Mouse (Mus musculus) C2C12 (cell line): ENCODE measurements around the gene Cpne2. TPM values are rescaled to one million over a fixed set of nuclear protein-coding genes. Genes with fewer than 3 reads are reported as not detected.

ENCODE experiments used
- H3K27me3 ChIP-seq: one replicate; pipeline ENCODE4 v1.6.1; 2011; ENCODE audit not compliant: control insufficient read depth, insufficient read depth, insufficient read length
- H3K36me3 ChIP-seq: one replicate; pipeline ENCODE4 v1.6.1; 2011; ENCODE audit not compliant: control insufficient read depth, insufficient read depth
- H3K4me3 ChIP-seq: one replicate; pipeline ENCODE4 v1.5.1; 2011; ENCODE audit warnings: mild to moderate bottlenecking, control low read depth; ENCODE audit not compliant: poor library complexity, insufficient read depth, severe bottlenecking
- H3K79me2 ChIP-seq: one replicate; pipeline ENCODE4 v1.6.1; 2011; ENCODE audit not compliant: control insufficient read depth, insufficient read depth
- H3K79me3 ChIP-seq: one replicate; pipeline ENCODE4 v1.6.1; 2011; ENCODE audit warnings: low read depth, control low read depth
- H3ac ChIP-seq: one replicate; pipeline ENCODE3; 2011; ENCODE audit warnings: low read depth; ENCODE audit not compliant: control insufficient read depth, insufficient read length
- CEBPB ChIP-seq: IDR thresholded peaks from one replicate; pipeline ENCODE4 v1.6.1; 2011; ENCODE audit warnings: low read depth, mild to moderate bottlenecking, control low read depth, moderate library complexity
- CTCF ChIP-seq: IDR thresholded peaks from one replicate; pipeline ENCODE4 v1.5.1; 2011; ENCODE audit not compliant: control insufficient read depth, insufficient read depth, insufficient read length
- FOSL1 ChIP-seq: IDR thresholded peaks from one replicate; pipeline ENCODE4 v1.8.0; 2011; ENCODE audit warnings: mild to moderate bottlenecking, low read length; ENCODE audit not compliant: poor library complexity, insufficient read depth, severe bottlenecking
- MAX ChIP-seq: IDR thresholded peaks from one replicate; pipeline ENCODE4 v1.6.1; 2011; ENCODE audit warnings: mild to moderate bottlenecking, control low read depth
- MYOD1 ChIP-seq: IDR thresholded peaks from one replicate; pipeline ENCODE4 v1.6.1; 2011; ENCODE audit warnings: low read depth; ENCODE audit not compliant: control insufficient read depth, insufficient read length
- MYOG ChIP-seq: IDR thresholded peaks from one replicate; pipeline ENCODE4 v1.6.1; 2011; ENCODE audit not compliant: control insufficient read depth, insufficient read length; ENCODE audit errors: extremely low read depth
- USF1 ChIP-seq: IDR thresholded peaks from one replicate; pipeline ENCODE4 v1.6.1; 2011; ENCODE audit warnings: low read depth, mild to moderate bottlenecking, control low read depth, moderate library complexity
- polyA plus RNA-seq: library from polyadenylated mRNA; unstranded; fragments of >200 nt; fragmentation: generic; extraction: Trizol; gene quantifications from one replicate; pipeline ENCODE4 v1.2.1, GENCODE M21; 2012; ENCODE audit warnings: missing spikeins

Gene Cpne2
- polyA plus RNA-seq, 1 experiment: 59.9 TPM

GRCm38 (mm10) chr8:94529875-94530274, 2.9 kb upstream of the Cpne2 start:
- H3K79me3 ChIP-seq: peaks cover 6% of the 10 kb centered on the region
- no peaks in the 10 kb centered on the region for H3K36me3 ChIP-seq
- no peak overlapping the region for H3K4me3 ChIP-seq
- H3K79me2 ChIP-seq: peaks cover 17% of the 10 kb centered on the region
- H3ac ChIP-seq: no peak overlapping the region
- TF ChIP-seq USF1 (no peak), MYOD1 (no peak)
- H3K27me3 ChIP-seq: peaks cover 4% of the 10 kb centered on the region

- H3K27me3 ChIP-seq: peaks cover 3% of the 10 kb centered on the region
- H3K79me2 ChIP-seq: peaks cover 25% of the 10 kb centered on the region
- H3ac ChIP-seq: no peak overlapping the region
- TF ChIP-seq CTCF: no peak
- TF ChIP-seq MAX: no peak
- TF ChIP-seq USF1: no peak
- no peak for TF ChIP-seq FOSL1
- no peak for TF ChIP-seq CEBPB
- no peak for TF ChIP-seq MYOG
- H3K36me3 ChIP-seq: no peaks in the 10 kb centered on the region
- H3K4me3 ChIP-seq: no peak overlapping the region
- peaks cover 6% of the 10 kb centered on the region for H3K79me3 ChIP-seq
Measured at GRCm38 (mm10) chr8:94530643-94531042, 2.1 kb upstream of the Cpne2 start.

GRCm38 (mm10) chr8:94532000-94532399, 790 bp upstream of the Cpne2 start:
- TF ChIP-seq CTCF (no peak), MYOG (no peak), USF1 (no peak), CEBPB (no peak), MYOD1 (no peak), MAX (no peak), FOSL1 (no peak)
- H3K79me2 ChIP-seq: peaks cover 37% of the 10 kb centered on the region
- H3K4me3 ChIP-seq: peak overlapping the region; percentile 42
- H3K36me3 ChIP-seq: no peaks in the 10 kb centered on the region
- H3K79me3 ChIP-seq: peaks cover 8% of the 10 kb centered on the region
- peak overlapping the region; percentile 5 for H3ac ChIP-seq
- no peaks in the 10 kb centered on the region for H3K27me3 ChIP-seq

GRCm38 (mm10) chr8:94532525-94532872, 291 bp upstream of the Cpne2 start:
- Histone ChIP-seq H3K79me3 (peaks cover 8% of the 10 kb centered on the region), H3ac (peak overlapping the region; percentile 86), H3K27me3 (no peaks in the 10 kb centered on the region), H3K36me3 (no peaks in the 10 kb centered on the region), H3K4me3 (peak overlapping the region; percentile 42), H3K79me2 (peaks cover 37% of the 10 kb centered on the region)
- TF ChIP-seq MYOD1 (no peak), CEBPB (no peak), CTCF (no peak), USF1 (no peak), MAX (no peak), MYOG (no peak), FOSL1 (no peak)

- Histone ChIP-seq H3K4me3 (no peak overlapping the region), H3K79me3 (peaks cover 10% of the 10 kb centered on the region), H3K27me3 (no peaks in the 10 kb centered on the region), H3K36me3 (no peaks in the 10 kb centered on the region), H3ac (no peak overlapping the region), H3K79me2 (peaks cover 38% of the 10 kb centered on the region)
- no peak for TF ChIP-seq MAX
- no peak for TF ChIP-seq MYOG
- TF ChIP-seq MYOD1: no peak
- no peak for TF ChIP-seq FOSL1
- TF ChIP-seq CTCF: no peak
- no peak for TF ChIP-seq CEBPB
- no peak for TF ChIP-seq USF1
Measured at GRCm38 (mm10) chr8:94534612-94535011, 1.8 kb downstream of the Cpne2 start.

- H3ac ChIP-seq: no peak overlapping the region
- no peaks in the 10 kb centered on the region for H3K36me3 ChIP-seq
- TF ChIP-seq MAX (no peak), CEBPB (no peak), FOSL1 (no peak), USF1 (no peak), MYOD1 (no peak), MYOG (no peak), CTCF (no peak)
- H3K79me3 ChIP-seq: peaks cover 10% of the 10 kb centered on the region
- H3K4me3 ChIP-seq: no peak overlapping the region
- H3K79me2 ChIP-seq: peaks cover 45% of the 10 kb centered on the region
- H3K27me3 ChIP-seq: no peaks in the 10 kb centered on the region
Measured at GRCm38 (mm10) chr8:94535631-94536030, 2.8 kb downstream of the Cpne2 start.
